Mouse (Mus musculus): ENCODE measurements around the gene Trmt2a. TPM values are rescaled to one million over a fixed set of nuclear protein-coding genes. Genes with fewer than 3 reads are reported as not detected.

Gene Trmt2a
- polyA plus RNA-seq, 1 experiment from 2014 or later: 77.0 TPM

DNA sequence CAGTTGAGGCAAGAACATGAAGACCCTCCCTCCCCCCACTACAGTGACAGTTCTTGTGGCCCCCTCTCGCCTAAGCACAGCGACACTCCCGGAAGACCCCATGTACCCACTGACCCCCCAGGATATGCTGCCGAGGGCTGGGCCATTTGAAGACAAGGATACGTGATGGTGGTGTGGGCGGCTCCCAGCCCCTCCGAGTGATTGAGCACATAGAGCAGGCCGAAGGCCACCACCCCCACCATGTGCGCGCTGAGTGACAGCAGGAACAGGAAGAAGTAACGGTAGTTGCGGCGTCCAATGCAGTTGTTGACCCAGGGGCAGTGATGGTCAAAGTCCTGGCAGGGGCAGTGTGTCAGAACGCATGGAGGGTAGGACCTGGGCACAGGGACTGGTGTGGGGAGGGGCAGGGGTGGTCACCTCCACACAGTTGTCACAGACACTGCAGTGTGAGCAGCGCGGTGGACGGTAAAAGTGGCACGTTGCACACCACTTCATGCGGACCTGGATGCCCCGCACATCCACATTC is 20.5 kb upstream of the Trmt2a start:
- no peaks in the 10 kb centered on the region for H3K4me1 ChIP-seq (replicated peaks; ENCODE audit: control insufficient read depth, insufficient read depth, low read length)
- 94% methylated on average over 20 of the region's 20 CpGs for WGBS
- H3K27me3 ChIP-seq (ENCODE audit: control insufficient read depth, insufficient read depth, low read length): no peaks in the 10 kb centered on the region
- no peak overlapping the region for H3K9ac ChIP-seq (ENCODE audit: low read depth, low read length)
- no peak overlapping the region for H3K27ac ChIP-seq (ENCODE audit: low read depth, low read length)
- H3K4me2 ChIP-seq (replicated peaks; ENCODE audit: low read depth, low read length): no peak overlapping the region
- H3K36me3 ChIP-seq (ENCODE audit: control insufficient read depth, insufficient read depth, low read length): 0 out of 2 replicates have a peak, but pooled peaks cover 13% of the 10 kb centered on the region
- DNase-seq (ENCODE audit: low spot score) (no peak), ATAC-seq (ENCODE audit: low FRiP score) (no peak)
- H3K4me3 ChIP-seq (ENCODE audit: low read depth, low read length): no peak overlapping the region
- H3K9me3 ChIP-seq (ENCODE audit: control insufficient read depth, low read length): no peaks in the 10 kb centered on the region

DNA sequence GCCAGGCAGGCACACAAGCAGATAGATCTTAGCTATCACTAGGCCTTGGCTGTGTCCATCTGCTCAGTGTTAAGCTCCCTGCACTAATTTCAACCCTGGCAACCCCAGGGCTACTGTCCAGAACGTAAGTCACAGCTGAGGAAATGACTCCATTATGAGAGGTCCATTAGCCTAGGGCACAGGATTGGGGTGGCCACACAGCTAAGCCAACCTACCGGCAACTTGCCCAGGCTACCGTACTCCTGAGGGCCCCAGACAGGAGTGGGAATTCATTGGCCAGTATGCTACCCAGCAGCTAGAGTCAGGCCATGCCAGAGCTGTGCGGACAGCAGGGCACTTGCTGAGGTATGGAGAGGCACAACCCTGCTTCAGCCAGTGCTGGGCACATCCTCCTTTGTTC is 19.6 kb upstream of the Trmt2a start:
- WGBS: 89% methylated on average over 4 of the region's 4 CpGs
- Histone ChIP-seq H3K27me3 (ENCODE audit: control insufficient read depth, insufficient read depth, low read length) (no peaks in the 10 kb centered on the region), H3K9me3 (ENCODE audit: control insufficient read depth, low read length) (no peaks in the 10 kb centered on the region), H3K4me3 (ENCODE audit: low read depth, low read length) (no peak overlapping the region), H3K4me1 (replicated peaks; ENCODE audit: control insufficient read depth, insufficient read depth, low read length) (peaks cover under 1% of the 10 kb centered on the region; the same call in 1 of the 2 replicates), H3K4me2 (replicated peaks; ENCODE audit: low read depth, low read length) (no peak overlapping the region), H3K36me3 (ENCODE audit: control insufficient read depth, insufficient read depth, low read length) (0 out of 2 replicates have a peak, but pooled peaks cover 13% of the 10 kb centered on the region), H3K27ac (ENCODE audit: low read depth, low read length) (no peak overlapping the region), H3K9ac (ENCODE audit: low read depth, low read length) (no peak overlapping the region)
- ATAC-seq (ENCODE audit: low FRiP score) (no peak), DNase-seq (ENCODE audit: low spot score) (no peak)

DNA sequence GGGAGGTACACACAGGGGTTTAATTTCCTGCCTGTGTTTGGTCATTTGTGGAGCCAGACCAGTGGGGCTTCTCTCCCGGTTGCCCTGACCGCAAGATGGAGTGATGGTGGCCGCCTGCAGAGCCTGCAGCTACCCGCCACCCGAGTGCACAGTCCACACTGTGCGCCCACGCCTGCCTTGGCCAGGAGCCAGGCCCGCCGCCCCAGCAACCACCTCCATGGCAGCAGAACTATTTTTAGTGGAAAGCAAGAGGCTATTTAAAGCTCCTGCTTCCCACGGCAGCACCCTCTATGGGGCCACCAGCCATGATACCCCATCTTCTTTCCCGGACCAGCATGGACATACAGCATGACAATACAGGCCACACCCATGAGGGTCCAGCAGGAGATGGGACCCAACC is 18.9 kb upstream of the Trmt2a start:
- 0 out of 2 replicates have a peak, but pooled peaks cover 9% of the 10 kb centered on the region for H3K36me3 ChIP-seq (ENCODE audit: control insufficient read depth, insufficient read depth, low read length)
- ATAC-seq (ENCODE audit: low FRiP score) (no peak), DNase-seq (ENCODE audit: low spot score) (no peak)
- H3K4me1 ChIP-seq (replicated peaks; ENCODE audit: control insufficient read depth, insufficient read depth, low read length): peaks cover 4% of the 10 kb centered on the region; the same call in 1 of the 2 replicates
- no peak overlapping the region for H3K4me3 ChIP-seq (ENCODE audit: low read depth, low read length)
- no peak overlapping the region for H3K9ac ChIP-seq (ENCODE audit: low read depth, low read length)
- H3K9me3 ChIP-seq (ENCODE audit: control insufficient read depth, low read length): no peaks in the 10 kb centered on the region
- H3K4me2 ChIP-seq (replicated peaks; ENCODE audit: low read depth, low read length): no peak overlapping the region
- H3K27me3 ChIP-seq (ENCODE audit: control insufficient read depth, insufficient read depth, low read length): no peaks in the 10 kb centered on the region
- H3K27ac ChIP-seq (ENCODE audit: low read depth, low read length): no peak overlapping the region
- WGBS: 84% methylated on average over 11 of the region's 11 CpGs

DNA sequence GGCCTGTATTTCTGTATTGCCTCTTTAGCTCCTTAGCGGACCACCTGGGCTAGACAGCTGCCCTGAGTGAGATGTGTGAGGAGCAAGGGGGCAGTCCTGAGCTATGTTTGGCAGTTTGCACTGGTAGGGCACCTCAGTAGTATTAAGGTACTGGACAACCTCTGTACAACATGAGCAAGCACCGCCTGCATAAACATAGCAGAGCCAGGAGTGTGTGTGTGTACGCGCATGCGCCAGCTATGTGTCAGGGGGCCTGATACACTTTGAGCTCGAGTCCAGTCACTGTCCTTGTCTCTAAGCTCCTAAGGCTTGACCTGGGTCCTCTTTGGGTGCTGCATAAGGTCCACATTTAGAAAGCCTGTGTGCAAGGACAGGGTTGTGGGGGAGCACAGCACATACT is 17.9 kb upstream of the Trmt2a start:
- DNase-seq (ENCODE audit: low spot score): no peak
- H3K9me3 ChIP-seq (ENCODE audit: control insufficient read depth, low read length): no peaks in the 10 kb centered on the region
- H3K27ac ChIP-seq (ENCODE audit: low read depth, low read length): no peak overlapping the region
- no peaks in the 10 kb centered on the region for H3K27me3 ChIP-seq (ENCODE audit: control insufficient read depth, insufficient read depth, low read length)
- no peak for ATAC-seq (ENCODE audit: low FRiP score)
- peaks cover 4% of the 10 kb centered on the region; the same call in 1 of the 2 replicates for H3K4me1 ChIP-seq (replicated peaks; ENCODE audit: control insufficient read depth, insufficient read depth, low read length)
- 0 out of 2 replicates have a peak, but pooled peaks cover 8% of the 10 kb centered on the region for H3K36me3 ChIP-seq (ENCODE audit: control insufficient read depth, insufficient read depth, low read length)
- H3K9ac ChIP-seq (ENCODE audit: low read depth, low read length): no peak overlapping the region
- H3K4me2 ChIP-seq (replicated peaks; ENCODE audit: low read depth, low read length): no peak overlapping the region
- 94% methylated on average over 6 of the region's 6 CpGs for WGBS
- no peak overlapping the region for H3K4me3 ChIP-seq (ENCODE audit: low read depth, low read length)

DNA sequence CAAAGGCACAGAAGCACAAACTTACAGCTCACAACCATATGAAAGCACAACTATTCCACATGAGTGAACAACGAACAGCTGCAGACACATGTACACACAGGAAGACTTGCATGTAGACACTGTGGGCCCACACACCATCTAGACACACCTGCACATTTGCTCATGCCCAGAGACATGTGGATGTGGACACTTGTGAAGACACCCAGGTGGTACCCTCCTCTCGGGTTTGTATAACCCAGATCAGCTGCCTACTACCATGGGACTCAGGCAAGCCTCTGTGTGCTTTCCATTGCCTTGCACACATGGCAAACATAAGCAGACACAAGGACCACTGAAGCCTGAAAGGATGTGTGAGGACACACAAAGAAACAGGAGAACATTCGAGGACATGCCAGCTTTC is 17.4 kb upstream of the Trmt2a start:
- H3K9me3 ChIP-seq (ENCODE audit: control insufficient read depth, low read length): no peaks in the 10 kb centered on the region
- H3K27ac ChIP-seq (ENCODE audit: low read depth, low read length): no peak overlapping the region
- H3K36me3 ChIP-seq (ENCODE audit: control insufficient read depth, insufficient read depth, low read length): 0 out of 2 replicates have a peak, but pooled peaks cover 5% of the 10 kb centered on the region
- ATAC-seq (ENCODE audit: low FRiP score) (no peak), DNase-seq (ENCODE audit: low spot score) (no peak)
- peaks cover 4% of the 10 kb centered on the region for H3K4me1 ChIP-seq (replicated peaks; ENCODE audit: control insufficient read depth, insufficient read depth, low read length)
- 89% methylated on average over 3 of the region's 3 CpGs for WGBS
- H3K9ac ChIP-seq (ENCODE audit: low read depth, low read length): no peak overlapping the region
- no peaks in the 10 kb centered on the region for H3K27me3 ChIP-seq (ENCODE audit: control insufficient read depth, insufficient read depth, low read length)
- no peak overlapping the region for H3K4me3 ChIP-seq (ENCODE audit: low read depth, low read length)
- no peak overlapping the region for H3K4me2 ChIP-seq (replicated peaks; ENCODE audit: low read depth, low read length)

DNA sequence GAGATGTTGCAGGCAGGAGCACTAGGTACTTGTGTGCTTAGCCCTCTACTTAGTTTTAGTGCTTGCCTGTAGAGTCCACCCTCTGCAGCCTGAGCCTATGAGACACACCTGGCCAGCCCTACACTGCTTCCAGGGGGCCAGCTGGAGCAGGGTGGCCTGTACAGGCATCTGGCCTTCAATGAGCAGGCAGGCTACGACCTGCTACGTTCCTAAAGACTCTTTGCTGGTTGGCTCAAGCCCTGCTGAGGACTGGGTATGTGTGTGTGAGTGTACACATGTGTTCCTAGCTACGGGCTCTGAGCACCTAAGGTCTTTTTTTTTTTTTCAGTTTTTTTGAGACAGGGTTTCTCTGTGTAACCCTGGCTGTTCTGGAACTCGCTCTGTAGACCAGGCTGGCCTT is 17.0 kb upstream of the Trmt2a start:
- no peak for DNase-seq (ENCODE audit: low spot score)

DNA sequence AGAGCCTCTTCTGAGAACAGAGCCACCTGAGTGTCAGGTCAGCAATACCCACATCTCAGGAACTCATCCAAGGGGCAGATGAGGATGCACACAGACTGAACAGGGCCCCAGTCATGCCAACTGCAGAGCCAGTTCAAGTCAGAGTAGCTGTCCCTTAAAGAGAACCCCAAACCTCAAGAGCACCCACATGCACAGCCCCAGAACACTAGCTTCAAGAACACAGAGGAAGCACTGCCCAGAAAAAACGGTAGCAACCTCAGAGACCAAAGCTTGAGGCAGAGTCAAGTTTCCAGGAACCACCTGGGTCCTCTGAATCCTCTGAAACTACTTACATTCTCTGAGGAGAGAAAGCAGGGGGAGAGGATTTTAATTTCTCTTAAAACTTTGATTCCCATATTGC is 15.0 kb upstream of the Trmt2a start:
- ATAC-seq (ENCODE audit: low FRiP score): no peak
- Histone ChIP-seq H3K27ac (ENCODE audit: low read depth, low read length) (no peak overlapping the region), H3K4me1 (replicated peaks; ENCODE audit: control insufficient read depth, insufficient read depth, low read length) (peaks cover 4% of the 10 kb centered on the region), H3K4me2 (replicated peaks; ENCODE audit: low read depth, low read length) (0 out of 2 replicates have a peak overlapping the region, but pooled peaks have one; percentile 5), H3K36me3 (ENCODE audit: control insufficient read depth, insufficient read depth, low read length) (no peaks in the 10 kb centered on the region), H3K4me3 (ENCODE audit: low read depth, low read length) (peak overlapping the region; percentile 92; the same call in 1 of the 2 replicates), H3K9ac (ENCODE audit: low read depth, low read length) (no peak overlapping the region; the same call in 1 of the 2 replicates), H3K27me3 (ENCODE audit: control insufficient read depth, insufficient read depth, low read length) (no peaks in the 10 kb centered on the region), H3K9me3 (ENCODE audit: control insufficient read depth, low read length) (no peaks in the 10 kb centered on the region)
- WGBS: 50% methylated on average over 1 of the region's 1 CpGs
- DNase-seq (ENCODE audit: low spot score): no peak

More for the DNA sequence above, 17.0 kb upstream of the Trmt2a start:
- no peak for ATAC-seq (ENCODE audit: low FRiP score)
- H3K9me3 ChIP-seq (ENCODE audit: control insufficient read depth, low read length): no peaks in the 10 kb centered on the region
- no peak overlapping the region for H3K4me3 ChIP-seq (ENCODE audit: low read depth, low read length)
- WGBS: 94% methylated on average over 4 of the region's 4 CpGs
- no peak overlapping the region for H3K27ac ChIP-seq (ENCODE audit: low read depth, low read length)
- no peak overlapping the region for H3K9ac ChIP-seq (ENCODE audit: low read depth, low read length)
- H3K27me3 ChIP-seq (ENCODE audit: control insufficient read depth, insufficient read depth, low read length): no peaks in the 10 kb centered on the region
- H3K36me3 ChIP-seq (ENCODE audit: control insufficient read depth, insufficient read depth, low read length): 0 out of 2 replicates have a peak, but pooled peaks cover 4% of the 10 kb centered on the region
- no peak overlapping the region for H3K4me2 ChIP-seq (replicated peaks; ENCODE audit: low read depth, low read length)
- H3K4me1 ChIP-seq (replicated peaks; ENCODE audit: control insufficient read depth, insufficient read depth, low read length): peaks cover 4% of the 10 kb centered on the region

DNA sequence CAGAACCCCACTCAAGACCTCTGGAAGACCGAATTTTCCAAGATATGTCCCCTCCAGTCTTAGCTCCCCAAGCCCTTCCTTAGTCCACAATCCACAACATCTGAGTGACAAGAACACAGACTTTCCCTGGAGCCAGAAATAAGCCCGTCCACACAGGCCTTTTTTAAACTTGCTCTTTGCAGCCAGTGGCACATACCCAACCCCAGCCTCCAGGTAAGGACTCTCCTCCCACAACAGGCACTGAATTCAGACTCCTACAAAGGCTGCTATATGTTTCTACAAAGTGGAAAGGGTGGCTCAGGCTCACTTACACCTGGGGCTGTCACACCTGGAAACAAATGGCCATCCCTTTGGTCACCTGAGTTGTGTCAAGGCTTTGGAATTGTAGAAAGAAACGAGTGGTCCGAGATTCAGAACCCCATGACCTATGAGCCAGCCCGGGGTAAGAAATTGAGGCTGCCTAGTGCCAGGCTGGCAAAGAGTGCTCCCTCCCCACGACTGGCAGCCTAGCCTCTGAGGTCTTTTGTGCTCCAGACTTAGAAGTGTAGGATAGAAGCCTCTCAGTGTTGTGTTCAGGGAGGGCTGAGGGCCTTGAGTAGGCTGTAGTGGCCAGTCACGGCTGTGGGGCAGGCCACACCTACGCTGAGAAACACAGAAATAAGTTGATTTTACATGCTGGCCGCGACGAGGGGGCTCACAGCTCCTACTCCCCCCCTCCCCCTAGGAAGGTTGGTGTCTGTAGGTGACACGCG is 14.4 kb upstream of the Trmt2a start:
- H3K36me3 ChIP-seq (ENCODE audit: control insufficient read depth, insufficient read depth, low read length): 0 out of 2 replicates have a peak, but pooled peaks cover under 1% of the 10 kb centered on the region
- peaks cover 4% of the 10 kb centered on the region for H3K4me1 ChIP-seq (replicated peaks; ENCODE audit: control insufficient read depth, insufficient read depth, low read length)
- ATAC-seq (ENCODE audit: low FRiP score) (peak; percentile 22), DNase-seq (ENCODE audit: low spot score) (no peak)
- H3K4me2 ChIP-seq (replicated peaks; ENCODE audit: low read depth, low read length): peak overlapping the region; percentile 87
- WGBS: 22% methylated on average over 13 of the region's 13 CpGs
- H3K27me3 ChIP-seq (ENCODE audit: control insufficient read depth, insufficient read depth, low read length): no peaks in the 10 kb centered on the region
- H3K9me3 ChIP-seq (ENCODE audit: control insufficient read depth, low read length): no peaks in the 10 kb centered on the region
- H3K9ac ChIP-seq (ENCODE audit: low read depth, low read length): peak overlapping the region; percentile 89
- H3K27ac ChIP-seq (ENCODE audit: low read depth, low read length): no peak overlapping the region
- peak overlapping the region; percentile 92 for H3K4me3 ChIP-seq (ENCODE audit: low read depth, low read length)

Measured in hindbrain, embryonic 11.5 days (tissue).